Mouse (Mus musculus) liver, embryonic 14.5 days (tissue): Measurements from ENCODE around the gene Klhl33.
"Not testable (repeated sequence)": the region's sequence is repeated elsewhere in the genome, so short reads cannot be mapped to it uniquely, and the experiment has no call there.

Source experiments
- CTCF ChIP-seq: IDR thresholded peaks from 2 replicates; pipeline ENCODE4 v1.5.1; 2016; ENCODE audit warnings: antibody characterized with exemption, low read depth, control low read depth
- EP300 ChIP-seq: IDR thresholded peaks from 2 replicates; pipeline ENCODE4 v1.6.1; 2016; ENCODE audit warnings: antibody characterized with exemption, low read depth

- TF ChIP-seq CTCF, EP300: not testable (repeated sequence)
Observed at GRCm38 (mm10) chr14:50945526-50945925, 48.2 kb upstream of the Klhl33 start.
